Comparison of ENCODE assay signal across 21 mouse cellular contexts in the genomic region with DNA sequence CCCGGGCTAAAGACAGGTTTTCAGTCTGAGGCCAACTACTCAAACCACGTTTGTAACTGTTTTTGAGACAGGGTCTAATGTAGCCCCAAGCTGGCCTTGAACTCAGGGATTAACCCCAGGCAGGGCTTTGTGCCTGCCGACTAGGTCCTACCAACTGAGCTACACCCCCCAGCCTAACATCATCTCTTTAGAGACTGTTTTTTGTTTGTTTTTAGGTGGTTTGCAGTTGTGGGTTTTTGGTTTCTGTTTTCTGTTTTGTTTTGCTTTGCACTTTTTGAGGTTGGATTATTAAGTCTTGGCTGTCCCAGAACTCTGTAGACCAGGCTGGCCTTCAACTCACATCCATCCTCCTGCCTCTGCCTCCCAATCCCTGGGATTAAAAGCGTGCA. TPM values are rescaled to one million over a fixed set of nuclear protein-coding genes. Genes with fewer than 3 reads are reported as not detected.
DNase-seq lines count a peak whose midpoint lies in the region; ATAC-seq and TF ChIP-seq lines count a peak whose summit lies in the region.
"Had no signal": no experiment of that assay in that cellular context is flagged by ENCODE, and none has a peak within 500 bp of the region (broad histone marks: within the 10 kb centered on the region; RNA-seq: fewer than 3 reads in every experiment).

No protein-coding gene starts in this region.

- WGBS in lung, embryonic 14.5 days: 67% methylated on average over 4 of the region's 4 CpGs

- no peak overlapping the region for H3K4me3 ChIP-seq in lung, embryonic 14.5 days (ENCODE audit: low read depth, low read length)
- H3K4me3 ChIP-seq: embryonic facial prominence, embryonic 13.5 days; heart, embryonic 13.5 days; hindbrain, embryonic 15.5 days; limb, embryonic 13.5 days; liver, embryonic 12.5 days; midbrain, embryonic 12.5 days; neural tube, embryonic 12.5 days; stomach, embryonic 15.5 days had no signal

- H3K36me3 ChIP-seq in lung, embryonic 14.5 days (ENCODE audit: insufficient read depth): peaks cover 21% of the 10 kb centered on the region; the same call in 1 of the 2 replicates
- H3K36me3 ChIP-seq: heart, embryonic 13.5 days; hindbrain, embryonic 15.5 days; limb, embryonic 13.5 days; liver, embryonic 12.5 days; midbrain, embryonic 12.5 days; neural tube, embryonic 12.5 days; stomach, embryonic 15.5 days had no signal

- DNase-seq in lung, embryonic 14.5 days: no peak
- DNase-seq in lung, postnatal 25 days (ENCODE audit: low spot score): no peak
- DNase-seq in CD4-positive helper T cell, adult 2 months (ENCODE audit: low read depth, low spot score): peak; percentile 76
- peak; percentile 68 for DNase-seq in CD4-positive, CD25-positive, alpha-beta regulatory T cell, adult 2 months (ENCODE audit: low read depth, low spot score)
- no peak for DNase-seq in cerebellum, adult 9-10 months
- DNase-seq in neural tube, embryonic 10.5 days (ENCODE audit: extremely low spot score, low spot score): no peak
- DNase-seq: adrenal gland, adult 8-10 months; cerebellum, adult 18-20 months; cerebellum, postnatal 25 days; kidney, adult 18-20 months had no signal

- TF ChIP-seq CTCF in lung, embryonic 14.5 days (IDR thresholded peaks at IDR 0.05; ENCODE audit: low read depth): no peak

- no peak for ATAC-seq in lung, embryonic 14.5 days (ENCODE audit: insufficient read depth)
- ATAC-seq in inflammation-experienced regulatory T-cells, adult 6 months: peak; percentile 22
- ATAC-seq: forebrain, embryonic 14.5 days; liver, embryonic 12.5 days; Patski had no signal

- H3K4me1 ChIP-seq in lung, embryonic 14.5 days (ENCODE audit: insufficient read depth): peaks cover 13% of the 10 kb centered on the region

- H3K9me3 ChIP-seq in lung, embryonic 14.5 days (ENCODE audit: low read depth, low read length): no peaks in the 10 kb centered on the region
- H3K9me3 ChIP-seq: embryonic facial prominence, embryonic 13.5 days; heart, embryonic 13.5 days; hindbrain, embryonic 15.5 days; limb, embryonic 13.5 days; liver, embryonic 12.5 days; midbrain, embryonic 12.5 days; neural tube, embryonic 12.5 days; stomach, embryonic 15.5 days had no signal

- H3K4me2 ChIP-seq in lung, embryonic 14.5 days: no peak overlapping the region
- H3K4me2 ChIP-seq: embryonic facial prominence, embryonic 13.5 days; heart, embryonic 13.5 days; hindbrain, embryonic 15.5 days; limb, embryonic 13.5 days; liver, embryonic 12.5 days; midbrain, embryonic 12.5 days; neural tube, embryonic 12.5 days; stomach, embryonic 15.5 days had no signal

- peak overlapping the region; percentile 81; the same call in 1 of the 2 replicates for H3K27ac ChIP-seq in lung, embryonic 14.5 days (ENCODE audit: low read depth)
- H3K27ac ChIP-seq: heart, embryonic 13.5 days; hindbrain, embryonic 15.5 days; limb, embryonic 13.5 days; liver, embryonic 12.5 days; midbrain, embryonic 12.5 days; neural tube, embryonic 12.5 days; stomach, embryonic 15.5 days had no signal

- no peaks in the 10 kb centered on the region for H3K27me3 ChIP-seq in lung, embryonic 14.5 days (ENCODE audit: insufficient read depth, low read length)
- H3K27me3 ChIP-seq: embryonic facial prominence, embryonic 13.5 days; heart, embryonic 13.5 days; hindbrain, embryonic 15.5 days; limb, embryonic 13.5 days; midbrain, embryonic 12.5 days; neural tube, embryonic 12.5 days; Patski; stomach, embryonic 15.5 days had no signal

- H3K9ac ChIP-seq in lung, embryonic 14.5 days: no peak overlapping the region
- H3K9ac ChIP-seq: embryonic facial prominence, embryonic 13.5 days; hindbrain, embryonic 15.5 days; limb, embryonic 13.5 days; liver, embryonic 12.5 days; midbrain, embryonic 12.5 days; neural tube, embryonic 12.5 days; stomach, embryonic 15.5 days had no signal

RNA-seq across cellular contexts. Expression of a gene that starts 8.9 kb away (rescaled TPM):
- 64.2 and 68.8 TPM in 2 replicates for polyA plus RNA-seq in lung, embryonic 14.5 days (2014; fragmentation: Nextera tagmentation; extraction: Ambion mirVana)
- polyA plus RNA-seq in inflammation-experienced regulatory T-cells, adult 6 months (2017; shearing (Covaris generic)): 100 to 1,000 TPM; 144 to 447 (median 399) TPM

RNA-seq across cellular contexts. Expression of a gene that starts 42.1 kb away (rescaled TPM):
- polyA plus RNA-seq in lung, embryonic 14.5 days (2014; fragmentation: Nextera tagmentation; extraction: Ambion mirVana): 781 and 807 TPM in 2 replicates
- polyA plus RNA-seq in inflammation-experienced regulatory T-cells, adult 6 months (2017; shearing (Covaris generic)): 100 to 1,000 TPM; 274 to 332 (median 300) TPM

Comparison
In these comparisons a context has a peak if more than half of its experiments do, and no peak if none do; other contexts are left out.
1. DNase-seq: peak in CD4-positive helper T cell, adult 2 months (single experiment) and CD4-positive, CD25-positive, alpha-beta regulatory T cell, adult 2 months (single experiment); none in lung, embryonic 14.5 days (single experiment), lung, postnatal 25 days (single experiment), cerebellum, adult 9-10 months (single experiment) and neural tube, embryonic 10.5 days (single experiment).